Mouse (Mus musculus) myocyte (in vitro differentiated cells): ENCODE results near the gene Ucn3.

Source experiments
- E2F4 ChIP-seq: IDR thresholded peaks from one replicate; pipeline ENCODE4 v1.6.1; 2011; ENCODE audit warnings: mild to moderate bottlenecking, control low read depth, moderate library complexity; ENCODE audit not compliant: insufficient read depth
- MAX ChIP-seq: IDR thresholded peaks from one replicate; pipeline ENCODE4 v1.6.1; 2011; ENCODE audit warnings: low read depth, mild to moderate bottlenecking, control low read depth
- MYOD1 ChIP-seq, 3 experiments: IDR thresholded peaks; one replicate each; pipeline ENCODE4 v1.6.1; 2011; ENCODE audit warnings: control low read depth in 2 of 3, low read depth in 2 of 3, mild to moderate bottlenecking in 2 of 3, moderate library complexity in 1 of 3; ENCODE audit not compliant: insufficient read length in 2 of 3, control insufficient read depth in 1 of 3
- MYOG ChIP-seq, 3 experiments: IDR thresholded peaks; one replicate each; pipeline ENCODE4 v1.6.1; 2011; ENCODE audit warnings: control low read depth in 2 of 3, low read depth in 2 of 3, mild to moderate bottlenecking in 2 of 3; ENCODE audit not compliant: insufficient read length in 2 of 3, control insufficient read depth in 1 of 3, insufficient read depth in 1 of 3
- POLR2A ChIP-seq: IDR thresholded peaks from one replicate; pipeline ENCODE4 v1.6.1; 2011; ENCODE audit warnings: low read depth, mild to moderate bottlenecking, control low read depth, moderate library complexity; ENCODE audit not compliant: insufficient read length
- POLR2AphosphoS2 ChIP-seq: IDR thresholded peaks from one replicate; pipeline ENCODE4 v1.6.1; 2011; ENCODE audit warnings: low read depth, control low read depth; ENCODE audit not compliant: insufficient read length
- TCF12 ChIP-seq: IDR thresholded peaks from one replicate; pipeline ENCODE4 v1.6.1; 2011; ENCODE audit warnings: mild to moderate bottlenecking, control low read depth; ENCODE audit not compliant: poor library complexity, insufficient read depth, severe bottlenecking
- USF1 ChIP-seq: IDR thresholded peaks from one replicate; pipeline ENCODE4 v1.6.1; 2011; ENCODE audit warnings: low read depth, mild to moderate bottlenecking, control low read depth, moderate library complexity

DNA sequence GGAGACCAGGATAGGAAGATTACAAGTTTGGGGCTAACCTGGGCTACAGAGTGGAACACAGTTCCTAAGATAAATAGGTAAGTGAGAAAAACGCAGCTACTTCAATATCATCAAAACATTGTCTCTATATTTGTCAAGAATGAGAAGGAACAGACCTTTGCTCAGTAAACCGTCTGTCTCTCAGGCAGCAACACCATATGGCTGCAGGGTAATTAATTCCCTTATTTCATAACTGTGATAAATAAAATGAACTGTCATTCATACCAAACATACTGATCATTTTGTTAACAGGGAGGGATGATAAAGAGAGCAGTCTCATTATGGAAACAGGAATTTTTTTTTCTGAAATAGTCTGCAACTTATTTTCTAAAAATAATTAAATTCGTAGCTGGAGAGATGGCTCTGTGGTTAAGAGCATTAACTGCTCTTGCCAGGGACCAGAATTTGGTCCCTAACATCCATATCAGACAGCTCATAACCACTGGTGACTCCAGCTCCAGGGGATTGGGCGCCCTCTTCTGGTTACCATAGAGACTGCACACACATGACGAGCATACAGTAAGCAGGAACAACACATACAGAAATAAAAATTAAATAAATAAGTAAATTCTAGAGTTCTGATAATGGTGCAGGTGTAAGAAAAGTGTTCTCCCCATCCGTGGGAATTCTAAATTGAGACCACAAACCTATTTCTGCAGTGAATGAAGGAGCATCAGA is 6.2 kb upstream of the Ucn3 start:
- TF ChIP-seq POLR2AphosphoS2 (no peak), E2F4 (no peak), POLR2A (no peak), MYOG (IDR thresholded peaks at IDR 0.05; ENCODE audit: control insufficient read depth in 1 of 3, insufficient read depth in 1 of 3, insufficient read length in 2 of 3, low read depth in 2 of 3) (no peak), USF1 (no peak), MAX (no peak), TCF12 (no peak), MYOD1 (IDR thresholded peaks at IDR 0.05; ENCODE audit: control insufficient read depth in 1 of 3, insufficient read length in 2 of 3, low read depth in 2 of 3) (no peak)
